Mouse (Mus musculus): Measurements from ENCODE around the gene Nsun7.

- TF ChIP-seq CTCF (IDR thresholded peaks at IDR 0.05; ENCODE audit: insufficient read depth, low read length): no peak
- TF ChIP-seq POLR2A (IDR thresholded peaks at IDR 0.05; ENCODE audit: borderline replicate concordance, extremely low read depth, low read depth, low read length): no peak
Observed at GRCm38 (mm10) chr5:66294106-66294625, 34.5 kb downstream of the Nsun7 start.
